8 mouse cellular contexts compared by ENCODE assay signal in the genomic region with DNA sequence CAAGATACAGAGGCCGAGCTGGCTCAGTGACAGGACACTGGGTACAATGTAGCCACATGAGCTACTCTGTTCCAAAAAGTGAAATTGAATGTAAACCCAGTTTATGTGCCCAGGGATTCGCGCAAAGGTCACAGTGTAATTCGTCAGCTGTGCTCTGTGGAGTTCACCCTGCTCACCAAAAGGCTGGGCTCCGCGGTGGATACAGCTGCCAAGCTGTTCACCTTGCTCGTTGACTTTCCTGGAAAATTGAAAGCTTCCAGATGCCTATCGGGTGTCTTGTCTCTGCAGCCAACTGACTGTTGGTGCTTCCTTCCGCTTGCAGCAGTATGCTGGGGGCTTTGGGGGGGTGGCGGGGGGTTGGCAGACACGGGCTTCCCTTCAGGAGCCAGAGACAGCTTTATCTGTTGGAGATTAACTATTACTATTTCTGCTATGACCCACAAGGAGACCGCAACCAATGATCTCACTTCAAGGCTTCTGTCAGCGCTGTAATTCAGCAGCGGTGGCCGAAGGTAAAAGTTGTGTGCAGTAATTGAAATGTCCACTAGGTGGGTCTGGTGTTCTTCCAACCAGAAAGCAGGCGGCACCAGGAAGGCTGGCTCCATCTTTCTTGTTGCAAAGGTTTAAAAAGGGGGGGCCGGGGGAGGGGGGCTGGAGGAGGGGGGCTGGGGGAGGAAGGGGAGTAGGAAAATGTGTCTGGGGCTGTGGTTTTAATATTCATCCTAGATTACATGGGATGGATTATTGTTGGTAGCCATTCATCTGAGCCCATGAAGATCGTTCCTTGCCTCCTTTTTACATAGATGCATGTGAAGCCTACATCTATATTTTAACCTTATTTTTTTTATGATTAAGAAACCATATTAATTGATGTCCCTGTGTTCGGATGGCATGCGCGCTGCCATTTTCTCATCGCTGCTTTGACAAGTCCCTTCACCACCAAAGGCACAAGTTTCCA.
A peak's percentile ranks its signal among the peaks of the same experiment; 100 is the strongest.
DNase-seq lines count a peak whose midpoint lies in the region; ATAC-seq lines count a peak whose summit lies in the region.

No protein-coding gene starts in this region.

- H3K27me3 ChIP-seq in intestine, embryonic 15.5 days (replicated peaks), result no peaks in the 10 kb centered on the region

- WGBS in intestine, embryonic 15.5 days, result 24% methylated on average over 22 of the region's 22 CpGs

- peak overlapping the region; percentile 18; the same call in 1 of the 2 replicates for H3K4me3 ChIP-seq in intestine, embryonic 15.5 days (replicated peaks)

- H3K9me3 ChIP-seq in intestine, embryonic 15.5 days, result no peaks in the 10 kb centered on the region

- peak overlapping the region; percentile 59 for H3K4me2 ChIP-seq in intestine, embryonic 15.5 days (replicated peaks)

- peak overlapping the region; percentile 31; the same call in 1 of the 2 replicates for H3K9ac ChIP-seq in intestine, embryonic 15.5 days

- H3K36me3 ChIP-seq in intestine, embryonic 15.5 days, result no peaks in the 10 kb centered on the region

- ATAC-seq in intestine, embryonic 15.5 days, result peak; percentile 73

- H3K27ac ChIP-seq in intestine, embryonic 15.5 days, result no peak overlapping the region

- intact Hi-C loops in left cerebral cortex, postnatal 36 days (cut with DNase I), result loop anchor here (2.0 kb wide), 1 partner anchor 306 kb away; no protein-coding TSS in a partner anchor

- H3K4me1 ChIP-seq in intestine, embryonic 15.5 days (replicated peaks), result 0 out of 2 replicates have a peak, but pooled peaks cover 3% of the 10 kb centered on the region

- peak; percentile 24 for DNase-seq in ovary, postnatal 36 days (ENCODE audit: low spot score)
- DNase-seq in ovary, postnatal 10 days (ENCODE audit: low spot score), result no peak
- peak; percentile 80 to 84 for DNase-seq in cerebellum, postnatal 25 days
- DNase-seq in gastrocnemius, adult 8-10 months (ENCODE audit: low spot score in 2 of 2), result peak; percentile 20 to 32
- peak; percentile 71 to 77 for DNase-seq in left cerebral cortex, postnatal 36 days (ENCODE audit: low spot score in 2 of 2)
- peak; percentile 88 for DNase-seq in mesoderm, embryonic 11.5 days (ENCODE audit: low read depth, low spot score)
- DNase-seq in spleen, postnatal 36 days (ENCODE audit: low spot score in 2 of 2), result peak; percentile 17 to 21
